Mouse (Mus musculus) urinary bladder, adult 18-20 months (tissue): ENCODE measurements around the gene Clasrp.

Experiments
- DNase-seq, 2 experiments: peaks; one replicate each; pipeline ENCODE4 v3.0.0; 2022; ENCODE audit warnings: low spot score in 2 of 2, mixed read lengths in 2 of 2

Gene Clasrp

GRCm38 (mm10) chr7:19532240-19532639 lies 72.0 kb downstream of the Clasrp start:
- no peak for DNase-seq

DNA sequence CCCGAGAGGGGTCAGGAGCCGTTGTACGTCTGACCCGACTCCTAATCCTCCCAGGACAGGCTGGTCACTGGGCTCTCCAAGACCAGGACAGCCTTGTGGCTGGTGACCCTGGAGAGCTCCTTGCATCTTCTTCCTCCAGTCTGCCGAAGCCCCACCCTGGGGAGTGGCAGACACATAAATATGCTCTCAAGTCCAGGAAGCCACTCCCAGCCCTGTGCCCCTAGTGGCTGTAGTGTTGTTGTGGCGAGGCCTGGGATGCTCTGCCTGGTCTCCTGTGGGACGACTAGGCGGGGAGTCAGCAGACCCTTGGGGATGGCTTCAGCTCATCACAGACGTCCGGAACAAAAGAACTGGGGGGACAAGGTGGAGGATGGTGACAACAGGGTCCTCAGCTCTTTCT lies 73.2 kb downstream of the Clasrp start:
- no peak for DNase-seq
